Mouse (Mus musculus) E14TG2a.4 (cell line): ENCODE measurements at regions not wholly inside any gene's neighbourhood (a gene's known extent, or its start where the extent isn't known, plus 50 kb on each side); places are given as distances from the start of the nearest gene placed in this dataset.

Source experiments
- CTCF ChIP-seq: conservative IDR thresholded peaks from 2 replicates; pipeline ENCODE4 v1.5.1; 2014; ENCODE audit warnings: low read length
- NANOG ChIP-seq: IDR thresholded peaks from 2 replicates; pipeline ENCODE4 v1.6.1; 2014; ENCODE audit warnings: borderline replicate concordance, low read length, mixed read lengths
- POU5F1 ChIP-seq: IDR thresholded peaks from 2 replicates; pipeline ENCODE4 v1.6.1; 2014; ENCODE audit warnings: low read length, borderline replicate concordance

- TF ChIP-seq CTCF (no peak), POU5F1 (no peak), NANOG (no peak)
These were observed 95.4 kb downstream of the Nkx2-1 start for GRCm38 (mm10) chr12:56441166-56441817.
